Mouse (Mus musculus): ENCODE measurements around the gene Ammecr1. TPM values are rescaled to one million over a fixed set of nuclear protein-coding genes. Genes with fewer than 3 reads are reported as not detected.

Gene Ammecr1
- polyA plus RNA-seq, 1 experiment from 2014 or later: 7.1 TPM

DNA sequence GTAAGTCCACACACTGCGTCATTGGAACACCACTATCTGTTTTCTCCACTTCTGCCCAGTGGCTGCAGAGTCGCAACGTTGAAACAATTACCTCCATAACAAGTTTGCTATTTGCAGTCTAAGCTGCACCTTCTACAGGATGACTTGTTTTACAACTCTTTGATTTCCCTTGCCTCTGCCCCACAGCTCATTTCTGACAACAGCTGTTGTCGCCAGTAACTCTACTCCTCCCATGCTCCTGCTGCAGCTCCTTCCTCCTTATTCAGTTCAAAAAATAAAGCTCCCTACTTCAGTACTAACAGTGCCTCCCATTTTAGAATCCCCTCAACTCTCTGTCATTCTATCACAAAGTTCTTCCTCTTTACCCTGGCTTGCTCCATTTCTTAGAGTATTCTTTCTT is 12.7 kb upstream of the Ammecr1 start:
- H3K4me2 ChIP-seq (replicated peaks; ENCODE audit: low read depth): no peak overlapping the region
- DNase-seq (ENCODE audit: low spot score) (no peak), ATAC-seq (ENCODE audit: low FRiP score, low TSS enrichment) (no peak)
- no peak overlapping the region for H3K27ac ChIP-seq (replicated peaks)
- H3K9me3 ChIP-seq (ENCODE audit: control insufficient read depth, low read length): no peaks in the 10 kb centered on the region
- TF ChIP-seq EP300 (optimal IDR thresholded peaks at IDR 0.05) (no peak), CTCF (IDR thresholded peaks at IDR 0.05; ENCODE audit: low read depth) (no peak)
- H3K27me3 ChIP-seq (ENCODE audit: control insufficient read depth, insufficient read depth, low read length): no peaks in the 10 kb centered on the region
- no peaks in the 10 kb centered on the region for H3K4me1 ChIP-seq (replicated peaks; ENCODE audit: control insufficient read depth, insufficient read depth)
- 68% methylated on average over 4 of the region's 4 CpGs for WGBS
- H3K9ac ChIP-seq (ENCODE audit: low read length): no peak overlapping the region
- no peak overlapping the region for H3K4me3 ChIP-seq (ENCODE audit: low read depth, low read length)
- H3K36me3 ChIP-seq (ENCODE audit: control insufficient read depth, insufficient read depth, low read length): no peaks in the 10 kb centered on the region

DNA sequence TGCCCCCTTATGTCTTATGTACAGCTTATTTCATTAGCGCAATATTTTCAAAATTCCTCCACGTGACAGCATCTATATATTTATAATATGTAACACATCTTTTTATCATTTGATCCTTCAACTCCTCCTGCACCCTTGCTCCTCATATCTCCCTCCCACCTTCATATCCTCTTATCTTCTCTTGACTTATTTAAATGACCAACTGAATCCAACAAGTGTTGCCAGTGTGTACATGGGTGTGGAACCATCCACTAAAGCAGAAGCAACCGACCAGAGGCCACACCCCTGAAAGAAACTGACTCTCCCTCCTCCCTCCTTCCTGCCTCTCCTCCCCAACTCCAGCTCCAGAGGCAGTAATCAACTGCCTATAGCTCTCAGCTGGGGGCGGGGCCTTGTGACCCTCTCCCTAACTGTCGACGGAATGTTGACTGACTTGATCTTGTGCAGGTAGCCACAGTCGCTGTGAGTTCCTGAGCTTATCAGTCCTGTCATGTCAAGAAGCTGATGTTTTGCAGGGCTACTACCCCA is 6.0 kb upstream of the Ammecr1 start:
- WGBS: 46% methylated on average over 7 of the region's 7 CpGs
- H3K9ac ChIP-seq (ENCODE audit: low read length): no peak overlapping the region
- ATAC-seq (ENCODE audit: low FRiP score, low TSS enrichment) (no peak), DNase-seq (ENCODE audit: low spot score) (peak; percentile 14)
- no peaks in the 10 kb centered on the region for H3K36me3 ChIP-seq (ENCODE audit: control insufficient read depth, insufficient read depth, low read length)
- no peaks in the 10 kb centered on the region for H3K9me3 ChIP-seq (ENCODE audit: control insufficient read depth, low read length)
- no peak overlapping the region for H3K4me3 ChIP-seq (ENCODE audit: low read depth, low read length)
- no peaks in the 10 kb centered on the region for H3K4me1 ChIP-seq (replicated peaks; ENCODE audit: control insufficient read depth, insufficient read depth)
- TF ChIP-seq CTCF (IDR thresholded peaks at IDR 0.05; ENCODE audit: low read depth) (no peak), EP300 (optimal IDR thresholded peaks at IDR 0.05) (no peak)
- H3K27me3 ChIP-seq (ENCODE audit: control insufficient read depth, insufficient read depth, low read length): no peaks in the 10 kb centered on the region
- no peak overlapping the region for H3K4me2 ChIP-seq (replicated peaks; ENCODE audit: low read depth)
- H3K27ac ChIP-seq (replicated peaks): no peak overlapping the region

DNA sequence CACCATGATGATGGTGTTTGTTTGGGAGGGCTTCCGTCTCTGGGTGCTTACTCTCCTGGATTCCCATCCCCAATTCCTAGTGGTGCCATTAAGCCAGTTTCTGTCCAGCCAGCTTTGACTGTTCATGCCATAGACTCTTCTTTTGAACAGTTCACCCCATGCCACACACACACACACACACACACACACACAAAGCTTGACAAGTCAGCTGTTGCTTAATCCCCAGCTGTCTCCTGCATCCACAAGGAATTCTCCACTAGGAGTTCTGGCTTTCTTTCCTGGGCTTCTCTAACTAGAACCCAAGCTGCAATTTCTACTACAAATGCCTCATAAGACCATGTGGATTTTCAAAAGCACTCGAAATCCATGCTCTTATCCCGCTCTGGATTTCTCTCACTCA is 5.2 kb upstream of the Ammecr1 start:
- ATAC-seq (ENCODE audit: low FRiP score, low TSS enrichment): no peak
- no peak overlapping the region for H3K27ac ChIP-seq (replicated peaks)
- 85% methylated on average over 3 of the region's 3 CpGs for WGBS

DNA sequence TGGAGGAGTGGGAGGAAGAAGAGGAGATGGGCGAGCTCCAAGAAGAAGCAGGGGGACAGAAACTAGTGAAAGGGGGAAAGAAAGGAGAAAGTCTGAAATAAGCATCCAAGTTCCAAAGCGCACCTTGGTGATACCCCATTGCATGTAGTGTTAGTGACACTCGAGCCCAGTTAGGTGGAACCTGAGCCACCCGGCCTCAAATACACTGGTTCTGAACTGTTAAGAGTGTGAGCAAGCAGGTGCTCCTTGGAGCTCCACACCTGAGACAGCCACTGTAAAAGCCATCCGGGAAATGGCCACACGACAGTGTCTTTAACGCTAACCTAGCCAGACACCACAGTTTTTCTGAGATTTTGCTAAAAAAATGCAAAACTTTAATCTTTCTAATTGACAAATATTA is 539 bp upstream of the Ammecr1 start:
- TF ChIP-seq EP300 (optimal IDR thresholded peaks at IDR 0.05) (no peak), CTCF (IDR thresholded peaks at IDR 0.05; ENCODE audit: low read depth) (no peak)
- Histone ChIP-seq H3K36me3 (ENCODE audit: control insufficient read depth, insufficient read depth, low read length) (no peaks in the 10 kb centered on the region), H3K27ac (replicated peaks) (no peak overlapping the region), H3K9ac (ENCODE audit: low read length) (0 out of 2 replicates have a peak overlapping the region, but pooled peaks have one; percentile 76), H3K9me3 (ENCODE audit: control insufficient read depth, low read length) (no peaks in the 10 kb centered on the region), H3K4me3 (ENCODE audit: low read depth, low read length) (peak overlapping the region; percentile 62), H3K4me2 (replicated peaks; ENCODE audit: low read depth) (peak overlapping the region; percentile 35), H3K27me3 (ENCODE audit: control insufficient read depth, insufficient read depth, low read length) (no peaks in the 10 kb centered on the region), H3K4me1 (replicated peaks; ENCODE audit: control insufficient read depth, insufficient read depth) (no peaks in the 10 kb centered on the region)
- WGBS: 42% methylated on average over 7 of the region's 7 CpGs
- no peak for ATAC-seq (ENCODE audit: low FRiP score, low TSS enrichment)
- no peak for DNase-seq (ENCODE audit: low spot score)

More for the DNA sequence above, 5.2 kb upstream of the Ammecr1 start:
- Histone ChIP-seq H3K36me3 (ENCODE audit: control insufficient read depth, insufficient read depth, low read length) (no peaks in the 10 kb centered on the region), H3K4me3 (ENCODE audit: low read depth, low read length) (no peak overlapping the region), H3K9ac (ENCODE audit: low read length) (no peak overlapping the region), H3K27me3 (ENCODE audit: control insufficient read depth, insufficient read depth, low read length) (no peaks in the 10 kb centered on the region), H3K4me1 (replicated peaks; ENCODE audit: control insufficient read depth, insufficient read depth) (no peaks in the 10 kb centered on the region), H3K9me3 (ENCODE audit: control insufficient read depth, low read length) (no peaks in the 10 kb centered on the region), H3K4me2 (replicated peaks; ENCODE audit: low read depth) (no peak overlapping the region)
- TF ChIP-seq EP300 (optimal IDR thresholded peaks at IDR 0.05): no peak
- no peak for TF ChIP-seq CTCF (IDR thresholded peaks at IDR 0.05; ENCODE audit: low read depth)
- no peak for DNase-seq (ENCODE audit: low spot score)

DNA sequence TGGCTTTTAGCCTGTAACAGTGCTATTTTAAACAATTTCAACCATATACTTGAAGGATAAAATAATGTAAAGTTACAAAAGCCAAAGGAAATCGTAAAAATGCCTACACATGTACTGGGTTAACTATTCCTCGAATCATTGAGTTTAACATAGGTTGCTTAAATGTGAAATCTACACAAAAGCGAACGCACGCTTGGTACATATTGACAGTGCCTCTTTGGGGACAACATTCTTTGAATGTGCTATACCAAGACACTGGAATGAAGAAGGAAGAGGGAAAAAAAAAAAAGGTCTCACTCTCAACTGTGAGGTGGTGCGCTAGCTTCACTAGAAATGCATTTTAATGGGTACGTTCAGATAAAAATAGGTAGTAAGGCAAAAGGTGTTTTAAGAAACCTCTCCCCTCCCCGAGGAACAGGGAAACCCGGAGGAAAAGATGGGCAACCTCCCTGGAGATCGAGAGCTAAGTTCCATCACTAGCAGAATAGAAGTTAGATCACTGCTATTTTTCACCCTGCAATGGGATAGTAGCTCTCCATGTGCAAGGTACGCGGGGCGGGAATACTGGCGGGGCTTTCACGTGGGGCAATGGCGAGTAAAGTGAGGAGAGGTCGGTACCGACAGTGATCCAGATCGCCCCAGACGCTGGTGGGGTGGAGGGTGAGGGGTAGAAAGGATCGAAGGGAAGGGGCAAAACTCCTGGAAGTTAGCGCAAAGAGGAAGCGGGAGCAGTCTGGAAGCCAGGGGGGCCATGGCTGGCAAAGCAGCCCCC is 1.1 kb downstream of the Ammecr1 start:
- Histone ChIP-seq H3K9ac (ENCODE audit: low read length) (peak overlapping the region; percentile 76), H3K36me3 (ENCODE audit: control insufficient read depth, insufficient read depth, low read length) (no peaks in the 10 kb centered on the region), H3K4me1 (replicated peaks; ENCODE audit: control insufficient read depth, insufficient read depth) (no peaks in the 10 kb centered on the region), H3K4me3 (ENCODE audit: low read depth, low read length) (peak overlapping the region; percentile 62), H3K27ac (replicated peaks) (no peak overlapping the region), H3K4me2 (replicated peaks; ENCODE audit: low read depth) (peak overlapping the region; percentile 62), H3K27me3 (ENCODE audit: control insufficient read depth, insufficient read depth, low read length) (no peaks in the 10 kb centered on the region), H3K9me3 (ENCODE audit: control insufficient read depth, low read length) (no peaks in the 10 kb centered on the region)
- WGBS: 17% methylated on average over 21 of the region's 23 CpGs
- no peak for DNase-seq (ENCODE audit: low spot score)
- TF ChIP-seq CTCF (IDR thresholded peaks at IDR 0.05; ENCODE audit: low read depth) (no peak), EP300 (optimal IDR thresholded peaks at IDR 0.05) (no peak)
- ATAC-seq (ENCODE audit: low FRiP score, low TSS enrichment): 0 out of 2 replicates have a peak, but pooled peaks have one; percentile 8

DNA sequence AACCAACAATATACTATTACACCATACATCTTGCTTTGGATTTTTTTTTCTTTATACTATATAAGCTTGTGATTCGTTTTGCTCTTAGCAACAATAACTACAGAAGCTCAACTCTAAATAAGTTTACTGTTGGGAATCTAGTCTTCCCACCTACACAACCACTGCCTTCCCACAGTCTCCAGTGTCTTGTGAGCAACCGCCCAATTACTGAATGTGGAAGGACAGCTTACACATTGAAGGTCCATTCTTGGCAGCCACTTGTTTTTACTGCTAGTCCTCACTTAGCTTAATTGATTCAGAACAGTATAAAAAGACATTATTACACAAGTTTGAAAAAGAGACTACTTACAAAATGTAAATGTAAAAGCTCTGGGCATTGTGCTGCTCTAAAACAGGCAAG is 6.1 kb downstream of the Ammecr1 start:
- ATAC-seq (ENCODE audit: low FRiP score, low TSS enrichment) (no peak), DNase-seq (ENCODE audit: low spot score) (no peak)
- Histone ChIP-seq H3K9ac (ENCODE audit: low read length) (no peak overlapping the region), H3K36me3 (ENCODE audit: control insufficient read depth, insufficient read depth, low read length) (no peaks in the 10 kb centered on the region), H3K4me2 (replicated peaks; ENCODE audit: low read depth) (no peak overlapping the region), H3K4me3 (ENCODE audit: low read depth, low read length) (no peak overlapping the region), H3K27ac (replicated peaks) (no peak overlapping the region), H3K4me1 (replicated peaks; ENCODE audit: control insufficient read depth, insufficient read depth) (no peaks in the 10 kb centered on the region), H3K9me3 (ENCODE audit: control insufficient read depth, low read length) (no peaks in the 10 kb centered on the region), H3K27me3 (ENCODE audit: control insufficient read depth, insufficient read depth, low read length) (no peaks in the 10 kb centered on the region)
- WGBS: 69% methylated on average over 2 of the region's 2 CpGs
- TF ChIP-seq CTCF (IDR thresholded peaks at IDR 0.05; ENCODE audit: low read depth): no peak
